ENCODE assay signal across 19 mouse cellular contexts in the genomic region with DNA sequence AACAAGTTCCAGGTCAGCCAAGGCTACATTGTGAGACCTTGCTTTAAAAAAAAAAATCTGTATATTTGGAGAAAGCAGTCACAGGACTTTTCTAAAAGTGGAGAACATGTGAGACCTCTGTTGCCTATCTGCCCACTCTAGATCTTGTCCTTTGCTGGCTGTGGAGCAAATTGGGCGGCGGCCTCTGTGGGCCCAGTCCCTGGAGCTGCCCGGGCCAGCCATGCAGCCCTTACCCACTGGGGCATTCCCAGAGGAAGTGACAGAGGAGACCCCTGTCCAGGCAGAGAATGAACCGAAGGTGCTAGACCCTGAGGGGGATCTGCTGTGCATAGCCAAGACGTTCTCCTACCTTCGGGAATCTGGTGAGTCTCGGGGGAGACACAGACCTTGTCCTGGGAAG. TPM values are rescaled to one million over a fixed set of nuclear protein-coding genes. Genes with fewer than 3 reads are reported as not detected.
A peak's percentile ranks its signal among the peaks of the same experiment; 100 is the strongest.
DNase-seq lines count a peak whose midpoint lies in the region; ATAC-seq and TF ChIP-seq lines count a peak whose summit lies in the region.
"Had no signal": no experiment of that assay in that cellular context is flagged by ENCODE, and none has a peak within 500 bp of the region (broad histone marks: within the 10 kb centered on the region; RNA-seq: fewer than 3 reads in every experiment).

No protein-coding gene starts in this region.

- H3K36me3 ChIP-seq in kidney, postnatal 0 days (ENCODE audit: insufficient read depth, low read length): peaks cover 23% of the 10 kb centered on the region; the same call in 1 of the 2 replicates
- peaks cover 10% of the 10 kb centered on the region for H3K36me3 ChIP-seq in ES-Bruce4 (ENCODE audit: control insufficient read depth, insufficient read depth, low read length, poor library complexity, severe bottlenecking)
- H3K36me3 ChIP-seq in intestine, embryonic 16.5 days (ENCODE audit: control insufficient read depth, insufficient read depth, low read length): peaks cover 14% of the 10 kb centered on the region; the same call in 1 of the 2 replicates
- H3K36me3 ChIP-seq in forebrain, embryonic 16.5 days (ENCODE audit: control insufficient read depth, insufficient read depth): peaks cover 5% of the 10 kb centered on the region; the same call in 1 of the 2 replicates
- H3K36me3 ChIP-seq: midbrain, embryonic 15.5 days had no signal

- no peak overlapping the region for H3K27ac ChIP-seq in kidney, postnatal 0 days
- H3K27ac ChIP-seq in ES-Bruce4 (ENCODE audit: insufficient read depth, low read length): no peak overlapping the region
- H3K27ac ChIP-seq in intestine, embryonic 16.5 days (ENCODE audit: low read length): no peak overlapping the region
- no peak overlapping the region for H3K27ac ChIP-seq in forebrain, embryonic 16.5 days (ENCODE audit: low read length)
- H3K27ac ChIP-seq: forebrain, embryonic 10.5 days; layer of hippocampus, adult 2 months; midbrain, embryonic 15.5 days had no signal

- WGBS in kidney, postnatal 0 days: 83% methylated on average over 7 of the region's 7 CpGs
- 89% methylated on average over 7 of the region's 7 CpGs for WGBS in intestine, embryonic 16.5 days
- WGBS in forebrain, embryonic 16.5 days: 90% methylated on average over 7 of the region's 7 CpGs

- DNase-seq in heart, adult 18-20 months: peak; percentile 68
- DNase-seq in heart, postnatal 25 days (ENCODE audit: low spot score): no peak
- no peak for DNase-seq in kidney, postnatal 0 days (ENCODE audit: low spot score)
- DNase-seq in kidney, adult 9 months: no peak
- no peak for DNase-seq in yolk sac, embryonic 10.5 days (ENCODE audit: low spot score)
- DNase-seq: cerebellum, adult 9-10 months; gastrocnemius, postnatal 25 days; kidney, postnatal 10 days; left cerebral cortex, postnatal 4 days; retina, postnatal 1 day; right cerebral cortex, postnatal 4 days had no signal

- no peak for ATAC-seq in kidney, postnatal 0 days (replicated peaks; ENCODE audit: low FRiP score, low read depth)
- no peak for ATAC-seq in intestine, embryonic 16.5 days
- no peak for ATAC-seq in forebrain, embryonic 16.5 days
- ATAC-seq: midbrain, embryonic 15.5 days had no signal

- peak overlapping the region; percentile 18; the same call in 1 of the 2 replicates for H3K4me2 ChIP-seq in kidney, postnatal 0 days (ENCODE audit: low read length)
- H3K4me2 ChIP-seq in intestine, embryonic 16.5 days (ENCODE audit: low read depth, low read length): no peak overlapping the region
- no peak overlapping the region for H3K4me2 ChIP-seq in forebrain, embryonic 16.5 days (ENCODE audit: low read length)
- H3K4me2 ChIP-seq: midbrain, embryonic 15.5 days had no signal

- peaks cover 8% of the 10 kb centered on the region for H3K4me1 ChIP-seq in kidney, postnatal 0 days (replicated peaks; ENCODE audit: insufficient read depth, low read length)
- H3K4me1 ChIP-seq in ES-Bruce4 (ENCODE audit: control insufficient read depth, insufficient read depth, low read length): peaks cover 9% of the 10 kb centered on the region
- peaks cover 36% of the 10 kb centered on the region for H3K4me1 ChIP-seq in intestine, embryonic 16.5 days (ENCODE audit: control insufficient read depth, insufficient read depth, low read length)
- peaks cover 16% of the 10 kb centered on the region for H3K4me1 ChIP-seq in forebrain, embryonic 16.5 days (replicated peaks; ENCODE audit: control insufficient read depth, insufficient read depth, low read length)

- H3K9ac ChIP-seq in kidney, postnatal 0 days (ENCODE audit: low read depth, low read length): no peak overlapping the region
- 0 out of 2 replicates have a peak overlapping the region, but pooled peaks have one; percentile 9 for H3K9ac ChIP-seq in ES-Bruce4 (ENCODE audit: low read depth, poor library complexity, severe bottlenecking)
- H3K9ac ChIP-seq in intestine, embryonic 16.5 days (ENCODE audit: low read depth, low read length): 0 out of 2 replicates have a peak overlapping the region, but pooled peaks have one; percentile 6
- no peak overlapping the region for H3K9ac ChIP-seq in forebrain, embryonic 16.5 days (replicated peaks; ENCODE audit: low read depth, low read length)
- H3K9ac ChIP-seq: embryonic facial prominence, embryonic 15.5 days; midbrain, embryonic 15.5 days had no signal

- intact Hi-C loops in heart, postnatal 25 days (cut with DNase I): no loop called here

- H3K27me3 ChIP-seq in kidney, postnatal 0 days (ENCODE audit: insufficient read depth, low read length): no peaks in the 10 kb centered on the region
- H3K27me3 ChIP-seq in ES-Bruce4 (ENCODE audit: control insufficient read depth, insufficient read depth, low read length, poor library complexity, severe bottlenecking): no peaks in the 10 kb centered on the region
- H3K27me3 ChIP-seq in intestine, embryonic 16.5 days (replicated peaks; ENCODE audit: control insufficient read depth, insufficient read depth, low read length): no peaks in the 10 kb centered on the region
- no peaks in the 10 kb centered on the region for H3K27me3 ChIP-seq in forebrain, embryonic 16.5 days (replicated peaks; ENCODE audit: control insufficient read depth, insufficient read depth, low read length)
- H3K27me3 ChIP-seq: embryonic facial prominence, embryonic 15.5 days; midbrain, embryonic 15.5 days had no signal

- no peak for TF ChIP-seq CTCF in kidney, postnatal 0 days (IDR thresholded peaks at IDR 0.05; ENCODE audit: low read depth)
- TF ChIP-seq CTCF in ES-Bruce4 (IDR thresholded peaks at IDR 0.05; ENCODE audit: low read depth, low read length): no peak

- TF ChIP-seq EP300 in ES-Bruce4 (IDR thresholded peaks at IDR 0.05; ENCODE audit: insufficient read depth, low read depth, low read length): no peak

- H3K9me3 ChIP-seq in kidney, postnatal 0 days (replicated peaks; ENCODE audit: low read length): no peaks in the 10 kb centered on the region
- no peaks in the 10 kb centered on the region for H3K9me3 ChIP-seq in ES-Bruce4 (replicated peaks; ENCODE audit: control insufficient read depth, insufficient read depth, low read length, poor library complexity, severe bottlenecking)
- H3K9me3 ChIP-seq in intestine, embryonic 16.5 days (ENCODE audit: control insufficient read depth, low read length): no peaks in the 10 kb centered on the region
- no peaks in the 10 kb centered on the region for H3K9me3 ChIP-seq in forebrain, embryonic 16.5 days (ENCODE audit: control insufficient read depth, low read length)
- H3K9me3 ChIP-seq: embryonic facial prominence, embryonic 15.5 days; forebrain, embryonic 10.5 days; midbrain, embryonic 15.5 days had no signal

- no peak for TF ChIP-seq POLR2A in ES-Bruce4 (IDR thresholded peaks at IDR 0.05; ENCODE audit: insufficient read depth, low read length)

- no peak overlapping the region for H3K4me3 ChIP-seq in kidney, postnatal 0 days (replicated peaks; ENCODE audit: low read depth, low read length)
- H3K4me3 ChIP-seq in ES-Bruce4 (ENCODE audit: low read depth, low read length): no peak overlapping the region
- H3K4me3 ChIP-seq in intestine, embryonic 16.5 days (ENCODE audit: low read length): no peak overlapping the region
- no peak overlapping the region for H3K4me3 ChIP-seq in forebrain, embryonic 16.5 days (replicated peaks; ENCODE audit: low read length)
- H3K4me3 ChIP-seq: forebrain, embryonic 10.5 days; layer of hippocampus, adult 2 months; midbrain, embryonic 15.5 days had no signal

RNA-seq across cellular contexts. Expression of a gene that starts 4.0 kb away (rescaled TPM):
- 100 to 1,000 TPM; 120 to 131 TPM for total RNA-seq in heart, adult 18-20 months (2021)
- 100 to 1,000 TPM; 122 to 198 TPM for total RNA-seq in heart, postnatal 25 days (2021)
- polyA plus RNA-seq in kidney, postnatal 0 days (2015; fragmentation: Nextera tagmentation; extraction: Ambion mirVana): 26.2 and 30.5 TPM in 2 replicates
- 12.6 and 13.7 TPM in 2 replicates for polyA plus RNA-seq in ES-Bruce4 (2011; ENCODE audit: insufficient read depth, insufficient read length, low read depth, missing spikeins)
- polyA plus RNA-seq in intestine, embryonic 16.5 days (2015; fragmentation: Nextera tagmentation; extraction: Ambion mirVana): 17.5 and 19.9 TPM in 2 replicates
- 9.2 and 11.1 TPM in 2 replicates for polyA plus RNA-seq in forebrain, embryonic 16.5 days (2015; fragmentation: Nextera tagmentation; extraction: Ambion mirVana)

RNA-seq across cellular contexts. Expression of a gene that starts 10.1 kb away (rescaled TPM):
- total RNA-seq in heart, adult 18-20 months (2021): 10 to 100 TPM; 29.4 to 30.3 TPM
- total RNA-seq in heart, postnatal 25 days (2021): 10 to 100 TPM; 28.3 to 30.9 TPM
- 13.4 and 14.0 TPM in 2 replicates for polyA plus RNA-seq in kidney, postnatal 0 days (2015; fragmentation: Nextera tagmentation; extraction: Ambion mirVana)
- polyA plus RNA-seq in ES-Bruce4 (2011; ENCODE audit: insufficient read depth, insufficient read length, low read depth, missing spikeins): 71.8 and 74.9 TPM in 2 replicates
- polyA plus RNA-seq in intestine, embryonic 16.5 days (2015; fragmentation: Nextera tagmentation; extraction: Ambion mirVana): 41.1 and 47.6 TPM in 2 replicates
- polyA plus RNA-seq in forebrain, embryonic 16.5 days (2015; fragmentation: Nextera tagmentation; extraction: Ambion mirVana): 1.4 and 1.7 TPM in 2 replicates

RNA-seq across cellular contexts. Expression of a gene that starts 38.4 kb away (rescaled TPM):
- 10 to 100 TPM; 20.4 to 22.7 TPM for total RNA-seq in heart, adult 18-20 months (2021)
- 10 to 100 TPM; 23.0 to 26.9 TPM for total RNA-seq in heart, postnatal 25 days (2021)
- polyA plus RNA-seq in kidney, postnatal 0 days (2015; fragmentation: Nextera tagmentation; extraction: Ambion mirVana): 10.1 and 11.5 TPM in 2 replicates
- polyA plus RNA-seq in ES-Bruce4 (2011; ENCODE audit: insufficient read depth, insufficient read length, low read depth, missing spikeins): 8.1 and 11.0 TPM in 2 replicates
- 11.2 and 11.8 TPM in 2 replicates for polyA plus RNA-seq in intestine, embryonic 16.5 days (2015; fragmentation: Nextera tagmentation; extraction: Ambion mirVana)
- 15.6 and 18.8 TPM in 2 replicates for polyA plus RNA-seq in forebrain, embryonic 16.5 days (2015; fragmentation: Nextera tagmentation; extraction: Ambion mirVana)

RNA-seq across cellular contexts. Expression of a gene that starts 40.6 kb away (rescaled TPM):
- total RNA-seq in heart, adult 18-20 months (2021): 1 to 10 TPM; 3.5 to 5.3 TPM
- total RNA-seq in heart, postnatal 25 days (2021): 1 to 10 TPM; 4.8 to 5.9 TPM
- 2.0 and 2.2 TPM in 2 replicates for polyA plus RNA-seq in kidney, postnatal 0 days (2015; fragmentation: Nextera tagmentation; extraction: Ambion mirVana)
- 0.30 and 0.43 TPM in 2 replicates for polyA plus RNA-seq in ES-Bruce4 (2011; ENCODE audit: insufficient read depth, insufficient read length, low read depth, missing spikeins)
- 0.21 and 0.26 TPM in 2 replicates for polyA plus RNA-seq in intestine, embryonic 16.5 days (2015; fragmentation: Nextera tagmentation; extraction: Ambion mirVana)
- polyA plus RNA-seq in forebrain, embryonic 16.5 days (2015; fragmentation: Nextera tagmentation; extraction: Ambion mirVana): 3.3 and 5.4 TPM in 2 replicates
- total RNA-seq: neutrophil, adult 5-6 weeks had no signal

Comparison
In these comparisons a context has a peak if more than half of its experiments do, and no peak if none do; other contexts are left out.
1. DNase-seq: peak in heart, adult 18-20 months (2 of 2); none in heart, postnatal 25 days (single experiment), kidney, postnatal 0 days (single experiment), kidney, adult 9 months (single experiment) and yolk sac, embryonic 10.5 days (single experiment).
2. H3K9ac ChIP-seq: peak in ES-Bruce4 (single experiment) and intestine, embryonic 16.5 days (single experiment); none in kidney, postnatal 0 days (single experiment) and forebrain, embryonic 16.5 days (single experiment).